Comparison of ENCODE assay signal across 39 mouse cellular contexts in genomic region chr16:18796645-18797044, GRCm38 (mm10). TPM values are rescaled to one million over a fixed set of nuclear protein-coding genes. Genes with fewer than 3 reads are reported as not detected.
A peak's percentile ranks its signal among the peaks of the same experiment; 100 is the strongest.
DNase-seq lines count a peak whose midpoint lies in the region; ATAC-seq and TF ChIP-seq lines count a peak whose summit lies in the region.
"Had no signal": no experiment of that assay in that cellular context is flagged by ENCODE, and none has a peak within 500 bp of the region (broad histone marks: within the 10 kb centered on the region; RNA-seq: fewer than 3 reads in every experiment).

No protein-coding gene starts in this region.

- no peak overlapping the region for H3K4me3 ChIP-seq in hindbrain, embryonic 13.5 days
- no peak overlapping the region for H3K4me3 ChIP-seq in hindbrain, embryonic 10.5 days
- peak overlapping the region; percentile 1 for H3K4me3 ChIP-seq in testis, adult 2 months (ENCODE audit: control insufficient read depth, low read depth, low read length)
- no peak overlapping the region for H3K4me3 ChIP-seq in embryonic facial prominence, embryonic 14.5 days (ENCODE audit: low read depth, low read length)
- H3K4me3 ChIP-seq: embryonic facial prominence, embryonic 15.5 days; forebrain, embryonic 15.5 days; heart, embryonic 10.5 days; limb, embryonic 12.5 days; stomach, embryonic 15.5 days had no signal

- no peak for DNase-seq in hindbrain, embryonic 10.5 days (ENCODE audit: low spot score)
- DNase-seq in testis, postnatal 14 days (ENCODE audit: low spot score) = no peak
- DNase-seq in embryonic facial prominence, embryonic 14.5 days (ENCODE audit: low spot score) = peak; percentile 18
- no peak for DNase-seq in right cerebral cortex, postnatal 36 days (ENCODE audit: low spot score in 2 of 2)
- DNase-seq in adrenal gland, postnatal 10 days = no peak
- DNase-seq: adrenal gland, postnatal 14 days; cerebellum, adult 11-12 months; cerebellum, adult 9-11 months; embryo, embryonic 11 days; gastrocnemius, postnatal 25 days; heart, adult 11 months; kidney, adult 9 months; kidney, postnatal 10 days; layer of hippocampus, adult 9-11 months; lung, postnatal 14 days; retina, postnatal 1 day; right cerebral cortex, postnatal 14 days; thymus, adult 18-20 months; thymus, postnatal 25 days had no signal

- peaks cover 12% of the 10 kb centered on the region; the same call in 1 of the 2 replicates for H3K36me3 ChIP-seq in hindbrain, embryonic 13.5 days
- peaks cover 98% of the 10 kb centered on the region for H3K36me3 ChIP-seq in hindbrain, embryonic 10.5 days
- peaks cover 1% of the 10 kb centered on the region for H3K36me3 ChIP-seq in testis, adult 2 months (ENCODE audit: control insufficient read depth, insufficient read depth, low read length)
- H3K36me3 ChIP-seq in embryonic facial prominence, embryonic 14.5 days (ENCODE audit: control insufficient read depth, insufficient read depth, low read length) = peaks cover 73% of the 10 kb centered on the region

- WGBS in hindbrain, embryonic 13.5 days = 88% methylated on average over 7 of the region's 7 CpGs
- 93% methylated on average over 7 of the region's 7 CpGs for WGBS in hindbrain, embryonic 10.5 days
- 77% methylated on average over 7 of the region's 7 CpGs for WGBS in embryonic facial prominence, embryonic 14.5 days

- no peak overlapping the region for H3K27ac ChIP-seq in hindbrain, embryonic 13.5 days
- H3K27ac ChIP-seq in hindbrain, embryonic 10.5 days = no peak overlapping the region
- no peak overlapping the region for H3K27ac ChIP-seq in testis, adult 2 months (ENCODE audit: control insufficient read depth, insufficient read depth, low read depth, low read length)
- no peak overlapping the region for H3K27ac ChIP-seq in embryonic facial prominence, embryonic 14.5 days (replicated peaks; ENCODE audit: low read depth, low read length)
- H3K27ac ChIP-seq: embryonic facial prominence, embryonic 15.5 days; forebrain, embryonic 15.5 days; heart, embryonic 10.5 days; hindbrain, postnatal 0 days; limb, embryonic 12.5 days; stomach, embryonic 15.5 days had no signal

- peak overlapping the region; percentile 49; the same call in 1 of the 2 replicates for H3K9ac ChIP-seq in hindbrain, embryonic 13.5 days
- H3K9ac ChIP-seq in embryonic facial prominence, embryonic 14.5 days (ENCODE audit: low read depth, low read length) = no peak overlapping the region
- H3K9ac ChIP-seq: embryonic facial prominence, embryonic 15.5 days; forebrain, embryonic 15.5 days; limb, embryonic 12.5 days; stomach, embryonic 15.5 days had no signal

- no peak for TF ChIP-seq POLR2A in testis, adult 2 months (IDR thresholded peaks at IDR 0.05; ENCODE audit: control insufficient read depth, low read depth, low read length)

- no peak overlapping the region for H3K4me2 ChIP-seq in hindbrain, embryonic 13.5 days
- no peak overlapping the region for H3K4me2 ChIP-seq in embryonic facial prominence, embryonic 14.5 days (ENCODE audit: low read depth, low read length)
- H3K4me2 ChIP-seq: embryonic facial prominence, embryonic 15.5 days; forebrain, embryonic 15.5 days; limb, embryonic 12.5 days; liver, embryonic 11.5 days; midbrain, embryonic 11.5 days; stomach, embryonic 15.5 days had no signal

- H3K27me3 ChIP-seq in hindbrain, embryonic 13.5 days = no peaks in the 10 kb centered on the region
- no peaks in the 10 kb centered on the region for H3K27me3 ChIP-seq in hindbrain, embryonic 10.5 days (ENCODE audit: insufficient read depth, poor library complexity, severe bottlenecking)
- no peaks in the 10 kb centered on the region for H3K27me3 ChIP-seq in testis, adult 2 months (ENCODE audit: control insufficient read depth, insufficient read depth, low read length)
- H3K27me3 ChIP-seq in embryonic facial prominence, embryonic 14.5 days (replicated peaks; ENCODE audit: control insufficient read depth, insufficient read depth, low read length) = no peaks in the 10 kb centered on the region
- H3K27me3 ChIP-seq: embryonic facial prominence, embryonic 15.5 days; forebrain, embryonic 15.5 days; limb, embryonic 12.5 days; Patski; stomach, embryonic 15.5 days had no signal

- ATAC-seq in hindbrain, embryonic 13.5 days (ENCODE audit: low FRiP score) = no peak
- ATAC-seq in embryonic facial prominence, embryonic 14.5 days (ENCODE audit: low read depth) = no peak
- ATAC-seq: forebrain, embryonic 15.5 days; hindbrain, postnatal 0 days; intestine, embryonic 16.5 days; Patski had no signal

- no peaks in the 10 kb centered on the region for H3K4me1 ChIP-seq in hindbrain, embryonic 13.5 days (replicated peaks)
- no peaks in the 10 kb centered on the region for H3K4me1 ChIP-seq in hindbrain, embryonic 10.5 days (replicated peaks)
- H3K4me1 ChIP-seq in testis, adult 2 months (ENCODE audit: control insufficient read depth, insufficient read depth, low read length) = no peaks in the 10 kb centered on the region
- H3K4me1 ChIP-seq in embryonic facial prominence, embryonic 14.5 days (ENCODE audit: control insufficient read depth, insufficient read depth, low read length) = no peaks in the 10 kb centered on the region
- H3K4me1 ChIP-seq: embryonic facial prominence, embryonic 15.5 days; forebrain, embryonic 15.5 days; heart, embryonic 10.5 days; limb, embryonic 12.5 days; stomach, embryonic 15.5 days had no signal

- no peak for TF ChIP-seq CTCF in testis, adult 2 months (IDR thresholded peaks at IDR 0.05; ENCODE audit: control insufficient read depth, insufficient read depth, insufficient replicate concordance, low read depth, low read length)

- H3K9me3 ChIP-seq in hindbrain, embryonic 13.5 days = no peaks in the 10 kb centered on the region
- no peaks in the 10 kb centered on the region for H3K9me3 ChIP-seq in hindbrain, embryonic 10.5 days
- no peaks in the 10 kb centered on the region for H3K9me3 ChIP-seq in embryonic facial prominence, embryonic 14.5 days (ENCODE audit: control insufficient read depth, low read length)
- H3K9me3 ChIP-seq: embryonic facial prominence, embryonic 15.5 days; forebrain, embryonic 15.5 days; G1E; heart, embryonic 10.5 days; limb, embryonic 12.5 days; stomach, embryonic 15.5 days had no signal

RNA-seq across cellular contexts. Expression of gene Ufd1, which starts 14.9 kb away (rescaled TPM):
- polyA plus RNA-seq in hindbrain, embryonic 13.5 days (2015; fragmentation: Nextera tagmentation; extraction: Ambion mirVana) = 109 and 118 TPM in 2 replicates
- 100 and 104 TPM in 2 replicates for polyA plus RNA-seq in hindbrain, embryonic 10.5 days (2016; fragmentation: Nextera tagmentation; extraction: Ambion mirVana)
- 588 and 668 TPM in 2 replicates for polyA plus RNA-seq in testis, adult 2 months (2012; rRNA removed)
- polyA plus RNA-seq in embryonic facial prominence, embryonic 14.5 days (2014; fragmentation: Nextera tagmentation; extraction: Ambion mirVana) = 49.2 and 55.5 TPM in 2 replicates
- total RNA-seq in adrenal gland, postnatal 10 days (2021) = 10 to 100 TPM; 90.3 to 91.3 TPM

RNA-seq across cellular contexts. Expression of gene Cdc45, which starts 15.1 kb away (rescaled TPM):
- 11.3 and 12.3 TPM in 2 replicates for polyA plus RNA-seq in hindbrain, embryonic 13.5 days (2015; fragmentation: Nextera tagmentation; extraction: Ambion mirVana)
- polyA plus RNA-seq in hindbrain, embryonic 10.5 days (2016; fragmentation: Nextera tagmentation; extraction: Ambion mirVana) = 55.1 and 72.7 TPM in 2 replicates
- polyA plus RNA-seq in testis, adult 2 months (2012; rRNA removed) = 35.9 and 40.7 TPM in 2 replicates
- polyA plus RNA-seq in embryonic facial prominence, embryonic 14.5 days (2014; fragmentation: Nextera tagmentation; extraction: Ambion mirVana) = 34.5 and 37.8 TPM in 2 replicates
- total RNA-seq in adrenal gland, postnatal 10 days (2021) = 10 to 100 TPM; 12.9 to 14.6 TPM

RNA-seq across cellular contexts. Expression of gene Cldn5, which starts 20.0 kb away (rescaled TPM):
- 87.2 and 94.4 TPM in 2 replicates for polyA plus RNA-seq in hindbrain, embryonic 13.5 days (2015; fragmentation: Nextera tagmentation; extraction: Ambion mirVana)
- polyA plus RNA-seq in hindbrain, embryonic 10.5 days (2016; fragmentation: Nextera tagmentation; extraction: Ambion mirVana) = 25.5 and 27.3 TPM in 2 replicates
- 9.2 and 9.3 TPM in 2 replicates for polyA plus RNA-seq in testis, adult 2 months (2012; rRNA removed)
- 35.4 and 39.5 TPM in 2 replicates for polyA plus RNA-seq in embryonic facial prominence, embryonic 14.5 days (2014; fragmentation: Nextera tagmentation; extraction: Ambion mirVana)
- 100 to 1,000 TPM in 1 of 2 experiments, 10 to 100 TPM in 1; 98.7 to 118 TPM for total RNA-seq in adrenal gland, postnatal 10 days (2021)
- total RNA-seq: G1E; megakaryocyte, adult 5-6 weeks had no signal
- polyA plus RNA-seq: Patski had no signal

RNA-seq across cellular contexts. Expression of gene 2510002D24Rik, which starts 39.7 kb away (rescaled TPM):
- 34.0 and 41.2 TPM in 2 replicates for polyA plus RNA-seq in hindbrain, embryonic 13.5 days (2015; fragmentation: Nextera tagmentation; extraction: Ambion mirVana)
- polyA plus RNA-seq in hindbrain, embryonic 10.5 days (2016; fragmentation: Nextera tagmentation; extraction: Ambion mirVana) = 27.3 and 27.4 TPM in 2 replicates
- polyA plus RNA-seq in testis, adult 2 months (2012; rRNA removed) = 7.0 and 7.5 TPM in 2 replicates
- 20.1 and 22.2 TPM in 2 replicates for polyA plus RNA-seq in embryonic facial prominence, embryonic 14.5 days (2014; fragmentation: Nextera tagmentation; extraction: Ambion mirVana)
- 10 to 100 TPM; 17.9 to 24.1 TPM for total RNA-seq in adrenal gland, postnatal 10 days (2021)

RNA-seq across cellular contexts. Expression of gene Gm28539, which starts 39.7 kb away (rescaled TPM):
- not detected in 2 replicates for polyA plus RNA-seq in hindbrain, embryonic 13.5 days (2015; fragmentation: Nextera tagmentation; extraction: Ambion mirVana)
- not detected in 2 replicates for polyA plus RNA-seq in hindbrain, embryonic 10.5 days (2016; fragmentation: Nextera tagmentation; extraction: Ambion mirVana)
- not detected in 2 replicates for polyA plus RNA-seq in testis, adult 2 months (2012; rRNA removed)
- polyA plus RNA-seq in embryonic facial prominence, embryonic 14.5 days (2014; fragmentation: Nextera tagmentation; extraction: Ambion mirVana) = not detected in 2 replicates
- under 1 TPM; 0.39 to 0.70 TPM for total RNA-seq in adrenal gland, postnatal 10 days (2021)
- total RNA-seq: G1E; hindbrain, postnatal 0 days; megakaryocyte, adult 5-6 weeks; midbrain, postnatal 0 days had no signal
- polyA plus RNA-seq: embryonic facial prominence, embryonic 15.5 days; forebrain, embryonic 15.5 days; frontal cortex, adult 2 months; G1E; heart, embryonic 10.5 days; heart, postnatal 0 days; hindbrain, embryonic 11.5 days; hindbrain, postnatal 0 days; intestine, embryonic 16.5 days; limb, embryonic 12.5 days; liver, embryonic 16.5 days; midbrain, embryonic 11.5 days; neural tube, embryonic 14.5 days; stomach, embryonic 15.5 days had no signal
